Mouse (Mus musculus): ENCODE results near the gene Itga1.

DNA sequence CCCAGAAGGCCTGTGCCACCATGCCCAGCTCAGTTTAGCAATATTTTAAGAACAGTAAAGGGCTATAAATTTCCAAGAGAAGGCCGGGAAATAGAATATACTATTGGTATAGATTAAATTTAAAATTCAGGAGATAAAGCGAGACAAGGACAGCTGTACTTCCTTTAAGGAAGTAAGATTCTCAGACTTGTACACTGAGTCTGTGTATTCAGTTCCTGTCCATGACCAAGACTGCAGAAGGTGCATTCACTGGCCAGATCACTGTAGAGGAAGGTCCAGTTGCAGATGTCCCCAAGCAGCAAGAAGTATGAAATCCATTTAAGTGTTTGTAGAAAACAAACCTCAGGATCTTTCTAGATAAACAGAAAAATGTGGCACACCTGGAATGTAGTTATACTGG, 28.3 kb upstream of the Itga1 start:
- TF ChIP-seq CTCF (IDR thresholded peaks at IDR 0.05; ENCODE audit: extremely low read depth, insufficient read length, insufficient replicate concordance, low read depth, low read length) (no peak), POLR2A (IDR thresholded peaks at IDR 0.05; ENCODE audit: low read depth, low read length) (no peak)
